Mouse (Mus musculus) ES-E14 (cell line): Measurements from ENCODE around the gene Ptprm. TPM values are rescaled to one million over a fixed set of nuclear protein-coding genes. Genes with fewer than 3 reads are reported as not detected.

Experiments used
- DNase-seq: peaks from one replicate; pipeline ENCODE4 v3.0.0-alpha.2; 2013; ENCODE audit warnings: low read depth, low spot score
- H3K27ac ChIP-seq: 2 replicates; pipeline ENCODE4 v1.5.1; 2012; ENCODE audit warnings: low read depth, mild to moderate bottlenecking, low read length, moderate library complexity, mixed read lengths; ENCODE audit not compliant: poor library complexity, insufficient read depth, severe bottlenecking
- H3K36me3 ChIP-seq: 2 replicates; pipeline ENCODE4 v1.6.1; 2012; ENCODE audit warnings: mild to moderate bottlenecking, low read length, moderate library complexity, mixed read lengths; ENCODE audit not compliant: control insufficient read depth, poor library complexity, insufficient read depth, severe bottlenecking
- H3K4me1 ChIP-seq, 2 experiments: fragments of 150-350 bp in 1 of 2; sonication (generic) in 1 of 2; 2 replicates each; pipeline ENCODE4 v1.6.1; 2012; ENCODE audit warnings: low read length in 2 of 2, mild to moderate bottlenecking in 1 of 2, mixed read lengths in 1 of 2; ENCODE audit not compliant: control insufficient read depth in 2 of 2, insufficient read depth in 2 of 2, poor library complexity in 1 of 2
- H3K4me3 ChIP-seq, 2 experiments: fragments of 150-350 bp in 1 of 2; sonication (generic) in 1 of 2; 2 replicates each; pipeline ENCODE4 v1.5.1; 2012; ENCODE audit warnings: low read length in 2 of 2, low read depth in 1 of 2, mild to moderate bottlenecking in 1 of 2, mixed read lengths in 1 of 2; ENCODE audit not compliant: insufficient read depth in 1 of 2, poor library complexity in 1 of 2, severe bottlenecking in 1 of 2
- H3K9ac ChIP-seq: 2 replicates; pipeline ENCODE4 v1.6.1; 2012; ENCODE audit warnings: low read depth, mild to moderate bottlenecking, low read length, mixed read lengths; ENCODE audit not compliant: poor library complexity, insufficient read depth, severe bottlenecking
- H3K9me3 ChIP-seq: fragments of 150-350 bp; sonication (generic); 2 replicates; pipeline ENCODE4 v1.6.1; 2012; ENCODE audit warnings: low read depth, mild to moderate bottlenecking, low read length; ENCODE audit not compliant: control insufficient read depth, insufficient read depth
- CHD2 ChIP-seq: IDR thresholded peaks from 2 replicates; pipeline ENCODE4 v1.6.1; 2014; ENCODE audit warnings: mild to moderate bottlenecking, low read depth, low read length, inconsistent platforms
- HCFC1 ChIP-seq: IDR thresholded peaks from 2 replicates; pipeline ENCODE4 v1.6.1; 2012; ENCODE audit warnings: low read length, inconsistent platforms, borderline replicate concordance; ENCODE audit not compliant: insufficient read depth
- MAFK ChIP-seq: IDR thresholded peaks from 2 replicates; pipeline ENCODE4 v1.6.1; 2014; ENCODE audit warnings: mild to moderate bottlenecking, low read depth, low read length, inconsistent platforms; ENCODE audit not compliant: insufficient read depth
- ZC3H11A ChIP-seq: IDR thresholded peaks from 2 replicates; pipeline ENCODE4 v1.6.1; 2012; ENCODE audit warnings: low read depth, mild to moderate bottlenecking, inconsistent platforms, low read length, borderline replicate concordance
- ZNF384 ChIP-seq: IDR thresholded peaks from 2 replicates; pipeline ENCODE4 v1.6.1; 2012; ENCODE audit warnings: low read depth, low read length, inconsistent platforms
- in situ Hi-C, 2 experiments: fragments of 600-800 bp; cut with MboI; formaldehyde crosslinking; loops; one replicate each; pipeline ENCODE4 v1.15.1; 2025; ENCODE audit warnings: low sequenced_read_pairs in 2 of 2, inconsistent platforms in 1 of 2; ENCODE audit not compliant: unreplicated experiment in 2 of 2
- total RNA-seq: library from RNA; depleted of rRNA; stranded (reverse); fragments of 300-350 nt; gene quantifications from 2 replicates; pipeline ENCODE4 v1.2.3, GENCODE M21; 2012

Gene Ptprm
- total RNA-seq, 1 experiment = 2.9 TPM

GRCm38 (mm10) chr17:67165876-67166275 lies 188.4 kb downstream of the Ptprm start:
- Histone ChIP-seq H3K27ac (no peak overlapping the region), H3K4me3 (no peak overlapping the region), H3K4me1 (no peaks in the 10 kb centered on the region), H3K9ac (no peak overlapping the region), H3K36me3 (no peaks in the 10 kb centered on the region), H3K9me3 (no peaks in the 10 kb centered on the region)
- in situ Hi-C loops = no loop called here
- DNase-seq = no peak
- TF ChIP-seq CHD2 = no peak
- no peak for TF ChIP-seq MAFK

- DNase-seq = no peak
- no peak for TF ChIP-seq MAFK
- no peak for TF ChIP-seq CHD2
- TF ChIP-seq ZNF384 = no peak
- no peak for TF ChIP-seq ZC3H11A
- no peak for TF ChIP-seq HCFC1
- no peak overlapping the region for H3K4me3 ChIP-seq
- no peak overlapping the region for H3K27ac ChIP-seq
- no peaks in the 10 kb centered on the region for H3K4me1 ChIP-seq
- in situ Hi-C loops = no loop called here
- no peak overlapping the region for H3K9ac ChIP-seq
- H3K36me3 ChIP-seq = no peaks in the 10 kb centered on the region
- no peaks in the 10 kb centered on the region for H3K9me3 ChIP-seq
These were observed 194.6 kb downstream of the Ptprm start for GRCm38 (mm10) chr17:67159611-67160010.

DNA sequence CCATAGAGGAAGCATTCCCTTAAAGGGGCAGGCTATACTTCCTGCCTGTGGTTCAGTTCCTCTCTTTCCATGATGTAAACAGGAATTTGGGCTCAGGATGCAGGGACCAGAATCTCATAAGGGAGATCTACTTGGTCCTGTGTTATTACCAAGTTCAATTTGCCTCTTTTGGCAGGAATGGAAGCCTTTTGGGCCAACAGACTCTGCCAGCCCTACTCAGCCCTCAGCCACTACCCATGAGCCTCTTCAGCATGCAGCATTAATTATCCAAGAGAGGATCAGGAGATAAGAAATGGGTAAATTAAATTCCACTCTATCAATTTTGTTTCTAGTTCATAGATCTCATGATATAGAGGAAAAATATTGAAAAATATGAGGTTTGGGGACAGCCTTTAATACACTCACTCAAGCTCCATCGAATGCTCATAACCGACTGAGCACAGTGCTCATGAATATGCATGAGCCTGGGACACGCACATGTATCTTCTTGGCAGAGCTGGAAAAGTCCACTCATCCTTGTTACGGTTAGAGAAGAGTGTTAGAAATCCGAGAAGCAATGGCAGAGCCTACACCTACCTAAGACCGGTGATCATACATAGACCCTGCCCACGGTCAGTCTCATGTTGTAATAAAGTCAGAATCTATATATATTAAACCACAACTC lies 197.0 kb downstream of the Ptprm start:
- in situ Hi-C loops = no loop called here
- no peak for DNase-seq
- Histone ChIP-seq H3K4me1 (no peaks in the 10 kb centered on the region), H3K27ac (no peak overlapping the region), H3K36me3 (no peaks in the 10 kb centered on the region), H3K9me3 (no peaks in the 10 kb centered on the region), H3K4me3 (no peak overlapping the region), H3K9ac (no peak overlapping the region)
- no peak for TF ChIP-seq CHD2
- TF ChIP-seq ZC3H11A = no peak
- no peak for TF ChIP-seq MAFK
- no peak for TF ChIP-seq HCFC1
- TF ChIP-seq ZNF384 = no peak

DNA sequence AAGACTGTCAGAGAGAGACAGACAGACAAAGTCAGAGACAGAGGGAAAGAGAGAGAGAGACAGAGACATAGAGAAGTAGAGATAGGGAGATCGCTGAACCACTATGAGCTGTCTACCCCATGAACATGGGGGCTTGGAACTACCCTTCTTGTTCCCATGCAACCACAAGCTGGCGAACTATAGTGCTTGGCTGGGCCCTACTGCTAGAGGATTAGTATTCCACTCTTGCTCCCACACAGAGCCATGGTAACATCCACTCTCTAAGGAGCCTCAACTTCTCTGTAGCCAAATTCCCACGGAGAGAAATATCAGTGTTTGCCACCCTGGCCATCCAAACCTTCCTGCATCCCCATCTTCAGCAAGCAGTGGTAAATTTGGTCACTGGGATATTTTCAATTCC lies 202.0 kb downstream of the Ptprm start:
- Histone ChIP-seq H3K4me1 (no peaks in the 10 kb centered on the region), H3K27ac (no peak overlapping the region), H3K4me3 (no peak overlapping the region), H3K36me3 (no peaks in the 10 kb centered on the region), H3K9me3 (no peaks in the 10 kb centered on the region), H3K9ac (no peak overlapping the region)
- in situ Hi-C loops = no loop called here
- TF ChIP-seq HCFC1 (no peak), ZNF384 (no peak), MAFK (no peak), CHD2 (no peak), ZC3H11A (no peak)
- DNase-seq = no peak

DNA sequence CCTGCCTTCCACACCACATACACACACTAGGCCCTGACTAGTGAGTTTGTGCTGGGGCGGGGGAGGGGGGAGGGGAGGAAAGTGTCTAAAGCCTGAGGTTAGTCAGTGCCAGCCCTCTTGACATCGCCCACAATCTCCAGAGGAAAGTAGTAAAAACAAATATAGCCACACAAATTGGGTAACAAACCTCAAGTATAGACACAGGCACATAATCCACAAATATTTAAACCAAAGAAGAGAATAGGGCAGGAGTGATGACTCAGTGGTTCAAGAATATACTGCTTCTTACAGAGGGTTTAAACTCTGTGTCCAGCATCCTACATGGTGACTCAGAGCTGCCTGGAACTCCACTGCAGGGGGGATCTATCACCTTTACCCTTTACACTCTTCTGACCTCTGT lies 203.8 kb downstream of the Ptprm start:
- DNase-seq = no peak
- Histone ChIP-seq H3K9ac (no peak overlapping the region), H3K9me3 (no peaks in the 10 kb centered on the region), H3K4me3 (no peak overlapping the region), H3K27ac (no peak overlapping the region), H3K36me3 (no peaks in the 10 kb centered on the region), H3K4me1 (no peaks in the 10 kb centered on the region)
- in situ Hi-C loops = no loop called here
- TF ChIP-seq MAFK = no peak
